Mouse (Mus musculus): ENCODE measurements around the gene Golt1a.

Golt1a gene

GRCm38 (mm10) chr1:133309652-133310267, at the start of gene Golt1a:
Gene Golt1a (plus strand): TSS chr1:133309800.
- DNase-seq: peak; percentile 30

GRCm38 (mm10) chr1:133262628-133263027, 47.0 kb upstream of the Golt1a start:
- DNase-seq: no peak

- no peak for DNase-seq
These were observed 46.5 kb upstream of the Golt1a start for GRCm38 (mm10) chr1:133263134-133263533.

- DNase-seq: no peak
These were observed 45.2 kb upstream of the Golt1a start for GRCm38 (mm10) chr1:133264367-133264766.

GRCm38 (mm10) chr1:133265114-133265766, 44.4 kb upstream of the Golt1a start:
- peak; percentile 28 for DNase-seq

- DNase-seq: no peak
These were observed 42.5 kb upstream of the Golt1a start for GRCm38 (mm10) chr1:133267094-133267493.

- no peak for DNase-seq
These were observed 41.6 kb upstream of the Golt1a start for GRCm38 (mm10) chr1:133267813-133268492.

GRCm38 (mm10) chr1:133268503-133268902, 41.1 kb upstream of the Golt1a start:
- peak; percentile 53 for DNase-seq

GRCm38 (mm10) chr1:133270336-133270735, 39.3 kb upstream of the Golt1a start:
- DNase-seq: no peak

GRCm38 (mm10) chr1:133274163-133274562, 35.4 kb upstream of the Golt1a start:
- no peak for DNase-seq

GRCm38 (mm10) chr1:133276983-133277382, 32.6 kb upstream of the Golt1a start:
- DNase-seq: no peak

GRCm38 (mm10) chr1:133278539-133278938, 31.1 kb upstream of the Golt1a start:
- no peak for DNase-seq

- DNase-seq: no peak
These were observed 30.5 kb upstream of the Golt1a start for GRCm38 (mm10) chr1:133278946-133279631.

- DNase-seq: no peak
These were observed 29.9 kb upstream of the Golt1a start for GRCm38 (mm10) chr1:133279632-133280093.

- DNase-seq: no peak
These were observed 29.1 kb upstream of the Golt1a start for GRCm38 (mm10) chr1:133280537-133280936.

GRCm38 (mm10) chr1:133285907-133286306, 23.7 kb upstream of the Golt1a start:
- DNase-seq: no peak

GRCm38 (mm10) chr1:133287051-133287450, 22.5 kb upstream of the Golt1a start:
- no peak for DNase-seq

GRCm38 (mm10) chr1:133287880-133288279, 21.7 kb upstream of the Golt1a start:
- DNase-seq: no peak

GRCm38 (mm10) chr1:133291888-133292287, 17.7 kb upstream of the Golt1a start:
- DNase-seq: no peak

GRCm38 (mm10) chr1:133292608-133293007, 17.0 kb upstream of the Golt1a start:
- DNase-seq: no peak

- DNase-seq: no peak
These were observed 13.2 kb upstream of the Golt1a start for GRCm38 (mm10) chr1:133296376-133296775.

- no peak for DNase-seq
These were observed 10.8 kb upstream of the Golt1a start for GRCm38 (mm10) chr1:133298816-133299215.

GRCm38 (mm10) chr1:133302540-133302939, 7.1 kb upstream of the Golt1a start:
- no peak for DNase-seq
